Mouse (Mus musculus): ENCODE measurements at regions not wholly inside any gene's neighbourhood (a gene's known extent, or its start where the extent isn't known, plus 50 kb on each side); places are given as distances from the start of the nearest gene placed in this dataset.

DNA sequence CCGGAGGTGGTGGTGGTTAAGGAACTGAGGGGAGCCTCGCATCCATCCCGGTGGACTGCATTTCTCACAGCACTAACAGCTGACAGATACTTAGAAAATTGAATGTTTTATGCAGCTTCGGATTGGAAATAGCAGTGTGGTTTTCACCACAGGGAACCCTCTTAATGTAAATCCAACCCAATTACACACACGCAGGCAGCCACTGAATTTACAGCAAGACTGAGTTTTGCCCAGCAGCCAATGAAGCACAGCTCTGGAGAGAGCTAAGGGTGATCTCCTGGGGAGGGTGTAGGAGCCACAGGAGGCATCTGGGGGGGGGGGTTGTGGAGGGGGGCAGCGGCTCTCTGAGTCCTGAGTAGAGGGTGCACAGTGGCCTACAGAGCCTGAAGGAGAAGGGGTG, 276.8 kb downstream of the Gm826 start:
- no peak for TF ChIP-seq CTCF (IDR thresholded peaks at IDR 0.05; ENCODE audit: borderline replicate concordance, insufficient read depth, low read length)
- TF ChIP-seq POLR2A (IDR thresholded peaks at IDR 0.05; ENCODE audit: low read depth, low read length), result no peak
